Mouse (Mus musculus) ES-E14 (cell line): Measurements from ENCODE around the gene Cdk2.

Experiments
- CHD2 ChIP-seq: IDR thresholded peaks from 2 replicates; pipeline ENCODE4 v1.6.1; 2014; ENCODE audit warnings: mild to moderate bottlenecking, low read depth, low read length, inconsistent platforms
- HCFC1 ChIP-seq: IDR thresholded peaks from 2 replicates; pipeline ENCODE4 v1.6.1; 2012; ENCODE audit warnings: low read length, inconsistent platforms, borderline replicate concordance; ENCODE audit not compliant: insufficient read depth
- MAFK ChIP-seq: IDR thresholded peaks from 2 replicates; pipeline ENCODE4 v1.6.1; 2014; ENCODE audit warnings: mild to moderate bottlenecking, low read depth, low read length, inconsistent platforms; ENCODE audit not compliant: insufficient read depth
- ZC3H11A ChIP-seq: IDR thresholded peaks from 2 replicates; pipeline ENCODE4 v1.6.1; 2012; ENCODE audit warnings: low read depth, mild to moderate bottlenecking, inconsistent platforms, low read length, borderline replicate concordance
- ZNF384 ChIP-seq: IDR thresholded peaks from 2 replicates; pipeline ENCODE4 v1.6.1; 2012; ENCODE audit warnings: low read depth, low read length, inconsistent platforms

GRCm38 (mm10) chr10:128744211-128744610 is 39.4 kb upstream of the Cdk2 start:
- TF ChIP-seq ZNF384, result no peak
- TF ChIP-seq ZC3H11A, result no peak
- TF ChIP-seq MAFK, result no peak
- no peak for TF ChIP-seq HCFC1
- TF ChIP-seq CHD2, result no peak
